Mouse (Mus musculus) megakaryocyte progenitor cell, adult 5-6 weeks (primary cell): ENCODE data around the gene Elf5. TPM values are rescaled to one million over a fixed set of nuclear protein-coding genes. Genes with fewer than 3 reads are reported as not detected.

Experiments
- ATAC-seq: replicated peaks from 2 replicates; pipeline ENCODE4 v1.8.0; 2016; ENCODE audit warnings: mild to moderate bottlenecking, moderate TSS enrichment, inconsistent platforms; ENCODE audit not compliant: poor library complexity
- total RNA-seq, 2 experiments: library from RNA; stranded (forward) in 1 of 2; stranded (reverse) in 1 of 2; fragments of 157-497, 149-512 nt in 1 of 2; fragments of 200-1000 nt in 1 of 2; gene quantifications; 2 replicates each; pipeline versions ENCODE4 v1.2.3 to v1.2.4; 2015 to 2017

The Elf5 gene
- total RNA-seq, 2 experiments from 2014 or later, result not detected

DNA sequence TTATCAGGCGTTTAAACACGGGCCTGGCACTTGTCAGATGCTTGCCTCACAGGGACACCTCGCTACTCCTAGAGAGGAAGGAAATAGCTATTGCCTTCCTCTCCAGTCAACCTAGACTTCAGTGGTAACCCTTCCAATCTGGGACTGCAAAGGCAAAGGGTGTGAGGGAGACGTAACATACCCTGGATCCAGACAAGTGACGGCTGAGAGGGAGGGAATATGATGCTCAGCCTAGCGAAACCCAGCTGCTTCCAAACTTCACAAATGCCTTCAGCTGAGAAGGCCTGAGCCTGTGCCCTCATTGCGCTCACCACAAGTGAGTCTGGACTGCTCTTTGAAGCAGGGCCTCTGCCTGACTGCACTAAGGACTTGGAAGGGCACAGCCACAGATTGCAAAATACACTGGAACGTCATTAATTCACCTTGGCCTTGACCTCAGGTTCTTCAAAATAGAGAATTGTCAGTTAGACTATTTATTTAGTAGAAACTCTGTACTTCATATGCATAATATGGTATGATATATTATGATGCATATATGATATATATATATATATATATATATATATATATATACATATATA is 21.3 kb downstream of the Elf5 start:
- ATAC-seq, result no peak

DNA sequence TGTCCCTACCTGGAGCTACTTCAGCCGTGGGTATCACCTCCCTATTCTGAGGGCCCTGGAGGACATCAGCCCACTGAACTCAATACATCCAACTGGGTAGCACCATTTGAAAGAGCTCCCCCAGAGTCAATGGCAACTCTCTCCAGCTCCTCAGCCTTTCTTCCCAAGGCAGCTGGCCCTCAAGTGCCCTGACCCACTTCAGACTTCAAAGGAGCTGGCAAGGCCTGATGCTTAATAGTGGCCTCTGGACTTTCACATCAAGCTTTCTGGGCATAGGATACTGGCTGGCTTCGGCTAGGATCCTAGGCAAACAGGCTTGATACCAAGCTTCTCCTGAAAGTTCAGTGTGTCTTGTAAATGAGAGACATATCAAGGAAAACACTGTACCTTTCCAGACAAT is 23.6 kb downstream of the Elf5 start:
- ATAC-seq, result no peak

DNA sequence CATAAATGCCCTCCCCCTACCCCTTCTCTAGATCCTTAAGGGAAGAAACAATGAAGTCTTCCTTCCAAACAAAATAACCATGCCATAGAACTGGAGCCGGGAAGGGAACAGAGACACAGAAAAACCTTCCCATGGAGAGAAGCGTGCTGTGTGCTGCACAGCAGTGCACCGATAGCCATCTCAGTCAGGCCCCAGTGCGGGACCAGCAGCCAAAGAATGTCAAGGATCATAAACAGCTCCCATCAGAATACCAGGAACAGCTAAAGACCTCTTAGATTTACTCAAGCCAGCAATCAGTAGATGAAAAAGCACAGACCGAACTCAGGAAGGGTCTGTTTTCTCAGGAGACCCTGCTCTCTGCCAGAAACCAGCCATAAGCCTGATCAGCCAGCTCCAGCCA is 25.0 kb downstream of the Elf5 start:
- no peak for ATAC-seq

DNA sequence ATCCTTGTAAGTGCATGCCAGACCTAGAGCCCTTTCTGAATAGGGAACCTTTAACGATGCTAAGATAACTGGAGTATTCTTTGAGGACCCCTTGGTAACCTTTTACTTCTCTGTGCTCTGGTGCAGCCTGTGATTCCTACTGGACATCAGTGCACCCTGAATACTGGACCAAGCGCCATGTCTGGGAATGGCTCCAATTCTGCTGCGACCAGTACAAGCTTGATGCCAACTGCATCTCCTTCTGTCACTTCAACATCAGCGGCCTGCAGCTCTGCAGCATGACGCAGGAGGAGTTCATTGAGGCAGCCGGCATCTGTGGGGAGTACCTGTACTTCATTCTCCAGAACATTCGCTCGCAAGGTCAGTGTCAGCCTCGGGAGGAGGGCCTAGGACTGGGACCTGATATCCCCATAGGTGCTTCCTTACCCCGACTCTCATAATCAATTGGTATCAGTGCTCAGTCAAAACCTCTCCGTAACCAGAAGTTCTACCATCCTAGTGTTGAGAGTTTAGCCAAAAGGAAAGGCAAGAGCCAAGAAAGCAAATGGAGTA is 27.7 kb downstream of the Elf5 start:
- ATAC-seq, result no peak

DNA sequence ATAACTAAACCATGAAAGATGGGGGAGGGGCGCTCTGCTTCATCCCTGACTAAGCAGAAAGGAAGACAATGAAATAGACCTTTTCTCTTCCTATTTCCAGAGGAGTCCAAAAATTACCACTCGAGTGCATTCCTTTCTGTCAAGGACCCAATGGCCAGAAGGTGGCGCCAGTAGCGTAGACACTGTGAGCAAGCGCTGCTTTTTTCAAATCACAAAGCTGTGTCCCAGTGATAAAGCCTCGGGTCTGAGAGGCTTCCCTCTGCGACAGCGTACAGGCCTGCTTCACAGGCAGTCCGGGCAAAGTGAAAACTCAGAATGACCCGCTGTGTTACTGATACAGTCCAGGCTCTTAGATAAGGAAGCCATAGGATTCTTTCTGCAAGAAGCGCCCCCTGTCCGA is 28.2 kb downstream of the Elf5 start:
- ATAC-seq, result peak; percentile 99

DNA sequence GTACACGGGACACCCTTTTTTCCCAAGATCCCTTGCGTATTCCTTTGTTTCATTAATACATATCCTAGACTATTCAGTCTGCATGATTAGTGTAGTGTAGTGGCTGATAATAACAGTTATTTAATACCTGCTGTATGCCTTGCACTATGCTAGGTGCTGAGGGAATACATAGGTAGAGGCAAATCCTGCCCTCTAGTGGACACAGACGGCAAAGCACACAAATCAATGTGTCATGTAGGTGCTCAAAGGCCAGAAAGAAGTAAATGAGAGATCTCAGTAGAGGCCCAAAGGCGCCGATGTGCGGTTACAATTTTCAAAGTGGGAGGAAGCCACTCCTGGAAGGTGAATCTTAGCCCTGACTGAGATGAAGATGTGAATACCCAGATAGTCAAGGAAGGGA is 34.3 kb downstream of the Elf5 start:
- peak; percentile 81 for ATAC-seq

DNA sequence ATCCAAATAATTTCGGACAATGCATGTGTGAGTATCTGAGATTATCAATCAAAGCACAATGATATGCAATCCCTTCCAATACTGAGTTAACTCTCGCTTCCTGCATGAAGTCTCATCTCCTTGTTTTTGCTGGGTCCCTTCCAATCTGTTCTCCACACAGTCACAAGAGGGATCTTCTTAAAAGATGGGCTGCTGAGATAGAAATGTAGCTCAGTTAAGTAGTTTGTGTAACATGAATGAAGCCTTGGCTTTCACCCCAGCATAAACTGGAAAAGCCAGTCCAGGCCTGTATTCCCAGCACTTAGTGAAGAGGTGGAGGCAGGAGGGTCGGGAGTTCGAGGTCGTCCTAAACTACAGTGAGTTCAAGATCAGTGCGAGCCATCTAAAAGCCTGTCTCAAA is 34.8 kb downstream of the Elf5 start:
- ATAC-seq, result no peak

DNA sequence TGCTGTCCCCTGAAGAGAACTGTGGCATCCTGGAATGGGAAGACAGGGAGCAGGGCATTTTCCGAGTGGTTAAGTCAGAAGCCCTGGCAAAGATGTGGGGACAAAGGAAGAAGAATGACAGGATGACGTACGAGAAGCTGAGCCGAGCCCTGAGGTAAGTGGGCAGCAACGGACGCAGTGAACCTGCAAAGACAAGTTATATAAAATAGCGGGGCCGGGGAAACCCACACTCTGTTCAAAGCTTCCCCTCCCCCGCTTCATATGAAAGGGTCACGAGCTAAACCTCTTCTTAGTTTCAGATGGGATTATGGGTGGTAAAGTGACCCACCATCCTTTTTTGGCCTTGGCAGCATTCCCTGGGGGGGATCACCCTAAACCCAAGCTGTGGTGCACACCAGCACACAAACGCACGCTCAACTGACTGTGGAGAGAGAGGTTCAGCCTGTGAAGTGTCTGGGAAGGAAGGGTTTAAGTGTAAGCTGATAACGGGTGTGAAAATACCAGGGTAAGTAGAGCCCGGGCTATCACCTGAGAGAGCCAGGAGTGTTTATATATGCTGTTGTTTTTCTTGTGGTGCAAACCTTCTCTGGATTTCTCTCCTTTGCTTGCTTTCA is 37.6 kb downstream of the Elf5 start:
- ATAC-seq, result no peak

DNA sequence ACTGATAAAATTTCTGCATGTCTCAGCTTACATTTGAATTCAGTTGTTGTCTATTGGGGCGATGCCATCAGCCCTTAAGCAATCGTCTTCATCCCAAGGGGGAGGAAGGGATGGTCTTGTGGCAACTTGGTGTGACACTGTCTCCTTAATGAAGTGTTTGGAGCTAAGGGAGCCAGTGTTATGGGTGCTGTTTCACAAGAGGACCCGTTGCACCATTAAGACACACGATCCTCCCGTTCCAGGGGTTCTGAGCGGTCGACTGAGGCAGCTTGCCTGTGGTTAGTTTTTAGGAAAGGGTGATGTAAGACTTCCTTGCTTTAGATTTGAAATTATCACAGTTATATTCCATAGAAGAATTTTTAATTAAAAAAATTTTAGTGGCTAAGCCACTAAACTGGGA is 38.3 kb downstream of the Elf5 start:
- ATAC-seq, result peak; percentile 90

DNA sequence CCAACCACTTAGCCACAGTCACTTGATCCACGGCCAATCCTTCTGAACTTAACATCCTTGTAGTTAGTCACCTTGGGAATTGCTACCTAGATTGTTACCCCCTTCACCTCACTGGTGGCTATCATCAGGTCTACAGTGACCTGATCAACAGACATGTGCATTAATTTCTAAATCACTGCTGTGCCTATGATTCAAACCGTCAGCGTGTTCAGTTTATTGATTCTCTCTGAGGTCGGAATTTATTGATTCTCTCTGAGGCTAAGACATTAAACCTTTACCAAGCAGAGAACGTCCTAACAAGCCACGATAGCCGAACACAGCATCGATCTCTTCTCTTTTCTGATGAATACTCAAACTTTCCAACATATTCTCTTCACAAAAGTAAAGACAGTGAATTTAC is 38.8 kb downstream of the Elf5 start:
- no peak for ATAC-seq

DNA sequence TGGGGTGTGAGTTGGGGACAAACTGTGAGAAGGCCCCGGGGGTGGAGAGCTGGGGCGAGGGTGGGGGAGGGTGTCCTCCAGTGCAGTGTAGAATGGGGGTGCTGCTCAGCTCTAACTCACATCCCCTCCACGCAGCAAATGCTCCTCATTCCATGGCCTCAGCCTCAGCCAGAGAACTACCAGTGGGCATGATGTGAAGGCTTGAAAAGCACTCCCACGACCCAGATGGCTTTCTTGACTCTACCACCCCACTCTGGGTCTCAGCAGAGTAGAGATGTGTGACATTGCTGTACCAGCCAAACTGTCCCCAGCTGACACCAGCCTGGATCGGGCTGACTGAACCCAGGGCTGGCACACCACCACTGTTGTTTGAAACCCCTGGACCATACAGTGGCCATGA is 41.1 kb downstream of the Elf5 start:
- ATAC-seq, result no peak

DNA sequence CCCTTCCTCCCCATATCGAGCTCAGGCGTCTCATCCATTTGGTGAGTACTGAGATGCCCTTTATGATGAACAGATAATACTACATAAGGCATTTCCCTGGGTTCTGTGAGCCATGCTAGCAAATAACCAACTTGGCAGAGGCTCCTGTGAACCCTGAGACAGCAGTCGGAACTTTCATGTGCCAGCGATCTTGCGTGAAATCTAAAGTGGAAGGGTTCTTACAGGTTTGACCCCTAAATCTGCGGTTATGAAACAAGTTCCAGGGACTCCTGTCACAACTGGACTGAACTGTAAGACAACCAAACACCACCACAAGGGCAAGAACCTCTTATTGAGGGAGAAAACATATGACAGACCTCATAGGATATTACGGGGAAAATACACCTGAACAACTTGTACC is 44.3 kb downstream of the Elf5 start:
- no peak for ATAC-seq

DNA sequence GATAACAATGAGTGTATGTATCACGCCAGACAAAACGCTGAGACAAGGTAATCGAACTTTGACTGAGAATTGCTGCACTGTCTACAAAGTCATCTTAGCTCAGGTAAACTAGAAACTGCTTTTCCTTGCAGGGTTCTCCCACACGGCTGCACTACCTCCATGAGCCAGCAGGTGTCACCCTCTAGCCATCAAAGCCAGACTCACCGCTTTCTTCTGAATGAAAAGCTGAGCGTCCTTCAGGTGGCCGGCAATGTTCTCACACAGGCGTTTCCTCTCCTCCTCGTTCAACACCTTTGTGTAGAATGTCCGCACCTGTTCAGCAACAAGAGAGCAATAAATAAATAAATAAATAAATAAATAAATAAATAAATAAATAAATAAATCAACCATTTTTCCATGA is 45.2 kb downstream of the Elf5 start:
- peak; percentile 95 for ATAC-seq

DNA sequence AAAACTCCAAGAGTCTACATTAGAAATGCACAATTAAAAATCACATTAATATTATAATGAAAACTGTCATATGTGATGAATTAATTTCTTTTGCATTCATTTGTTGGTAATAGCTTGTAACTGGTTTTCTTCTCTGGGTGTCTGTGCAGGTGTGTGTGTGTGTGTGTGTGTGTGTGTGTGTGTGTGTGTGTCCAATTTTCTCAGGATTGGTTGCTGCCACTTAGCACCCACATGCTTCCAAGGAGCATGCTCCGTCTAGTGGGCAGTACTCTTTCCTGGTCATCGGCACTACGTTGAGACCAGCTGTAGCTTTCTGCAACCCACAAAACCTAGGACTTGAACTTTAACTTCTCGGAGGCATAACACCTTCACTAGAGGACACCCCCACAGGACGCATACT is 45.6 kb downstream of the Elf5 start:
- ATAC-seq, result no peak

DNA sequence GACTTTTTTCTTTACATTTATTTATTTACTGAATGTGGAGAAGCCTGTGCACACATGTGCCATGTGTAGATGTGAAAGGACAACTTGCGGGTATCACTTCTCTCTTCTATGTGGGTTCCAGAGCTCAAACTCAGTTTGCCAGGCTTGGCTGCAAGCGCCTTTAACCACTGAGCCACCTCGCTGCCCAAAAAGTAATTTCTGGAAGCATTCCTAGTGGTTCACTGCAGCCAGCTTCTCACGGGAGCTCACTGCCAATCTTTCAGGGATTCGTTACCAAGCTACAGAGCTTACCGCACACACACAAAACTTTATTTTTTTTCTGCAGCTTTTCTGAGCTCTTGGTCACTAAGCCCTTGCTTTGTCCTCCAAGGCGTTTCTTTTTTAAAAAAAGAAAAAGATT is 46.1 kb downstream of the Elf5 start:
- ATAC-seq, result no peak

DNA sequence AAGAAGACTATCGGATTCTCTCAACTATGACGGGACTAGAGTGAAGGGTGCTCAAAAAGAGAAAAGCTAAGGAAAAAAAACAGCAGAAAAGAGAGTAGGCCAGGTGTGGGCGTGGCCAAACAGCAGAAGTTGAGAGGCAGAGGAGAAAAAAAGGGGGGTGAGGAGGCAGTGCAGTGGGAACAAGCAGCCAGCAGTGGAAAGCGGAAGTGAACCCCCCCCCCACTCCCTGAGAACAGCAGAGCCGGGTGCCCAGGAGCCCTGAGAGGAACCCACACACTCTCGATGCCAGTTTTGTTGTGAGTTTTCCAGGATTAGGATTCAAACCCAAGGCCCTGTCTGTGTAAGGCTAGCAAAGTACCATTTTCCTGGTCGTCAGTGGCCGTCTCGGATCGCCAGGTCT is 47.6 kb downstream of the Elf5 start:
- ATAC-seq, result peak; percentile 74

DNA sequence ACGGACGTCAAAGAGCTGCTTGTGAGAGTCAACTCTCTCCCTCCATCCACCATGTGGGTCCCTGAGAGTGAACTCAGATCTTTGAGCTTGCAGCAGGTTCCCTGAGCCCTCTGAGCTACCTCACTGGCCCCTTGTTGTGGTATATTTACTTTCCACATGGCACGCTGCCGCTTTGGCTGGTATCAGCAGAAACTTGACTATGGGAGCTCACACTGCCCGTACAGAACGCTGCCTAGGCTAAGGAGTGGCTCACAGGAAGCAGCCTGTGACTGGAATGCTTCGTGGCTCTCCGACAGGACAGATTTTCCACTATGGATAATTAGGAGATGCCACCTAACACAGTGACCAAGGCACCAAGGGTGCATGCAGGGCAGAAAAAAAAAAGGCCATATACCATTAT is 49.7 kb downstream of the Elf5 start:
- ATAC-seq, result no peak

DNA sequence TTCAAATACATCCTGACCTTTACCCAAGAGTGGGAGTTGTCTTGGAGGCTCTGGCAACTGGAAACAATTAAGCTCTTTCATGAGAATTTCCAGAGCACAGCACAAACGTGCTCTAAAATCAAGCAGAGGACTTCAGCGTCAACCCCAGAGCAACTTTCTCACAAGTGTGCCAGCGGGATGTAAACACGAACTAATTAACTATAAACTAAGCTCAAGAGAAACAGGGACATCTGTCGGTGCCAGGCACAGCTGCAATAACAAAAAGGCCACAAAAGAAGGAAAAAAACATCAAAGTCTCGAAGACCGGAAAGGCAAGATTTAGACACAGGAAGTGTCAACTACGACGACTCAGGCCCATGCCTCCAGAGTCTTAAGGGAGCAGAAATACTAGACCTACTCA is 50.3 kb downstream of the Elf5 start:
- ATAC-seq, result no peak

DNA sequence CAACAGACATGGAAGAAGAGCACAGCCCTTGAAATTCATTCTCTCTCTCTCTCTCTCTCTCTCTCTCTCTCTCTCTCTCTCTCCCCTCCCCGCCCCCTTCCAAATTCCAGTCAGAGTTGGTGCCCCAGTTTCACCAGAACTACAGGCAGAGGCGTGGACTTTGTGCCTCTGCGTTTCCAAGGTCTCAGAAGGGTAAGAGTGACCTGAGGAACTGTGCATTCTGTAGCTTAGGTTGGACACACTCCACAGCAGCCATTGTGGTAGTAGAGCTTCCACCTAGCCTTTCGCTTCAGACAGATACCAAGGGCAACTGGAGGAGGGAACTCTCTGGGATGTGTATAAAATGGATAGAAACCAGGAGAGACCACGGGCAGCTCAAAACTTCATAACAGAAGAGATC is 51.3 kb downstream of the Elf5 start:
- no peak for ATAC-seq

DNA sequence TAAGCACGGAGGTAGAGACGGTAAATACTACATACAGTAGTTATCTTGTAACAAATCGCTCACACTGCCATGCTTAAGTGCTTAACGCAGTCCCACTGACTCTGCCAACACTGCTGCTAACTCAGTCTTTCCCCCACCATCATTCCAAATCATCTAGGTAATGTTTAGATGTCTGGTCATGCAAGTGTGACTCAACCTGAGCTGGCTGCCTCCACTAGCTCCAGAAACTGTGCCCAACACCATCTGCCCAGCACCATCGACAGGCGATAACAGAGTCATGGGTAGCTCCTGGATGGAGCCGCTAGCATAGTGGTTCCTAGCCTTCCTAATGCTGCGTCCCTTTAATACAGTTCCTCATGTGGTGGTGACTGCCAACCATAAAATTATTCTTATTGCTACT is 53.0 kb downstream of the Elf5 start:
- no peak for ATAC-seq

DNA sequence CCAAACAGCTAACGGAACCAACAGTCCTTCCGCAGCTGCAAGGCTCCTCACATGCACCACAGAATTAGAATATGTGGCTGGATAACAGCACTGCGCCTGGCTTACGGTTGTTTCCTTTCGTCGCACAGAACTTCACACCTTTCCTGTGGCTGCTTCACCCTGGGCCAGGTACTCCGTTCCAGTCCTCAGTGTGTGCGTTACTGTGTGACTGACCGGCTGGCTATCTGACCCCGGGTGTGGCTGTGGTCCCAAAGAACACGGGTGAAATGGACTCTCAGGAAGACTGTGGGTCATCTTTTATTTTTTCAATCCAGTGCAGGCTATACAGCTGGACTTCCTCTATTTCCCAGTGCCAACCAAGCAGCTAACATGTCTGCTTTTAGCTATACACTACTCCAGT is 53.9 kb downstream of the Elf5 start:
- no peak for ATAC-seq

DNA sequence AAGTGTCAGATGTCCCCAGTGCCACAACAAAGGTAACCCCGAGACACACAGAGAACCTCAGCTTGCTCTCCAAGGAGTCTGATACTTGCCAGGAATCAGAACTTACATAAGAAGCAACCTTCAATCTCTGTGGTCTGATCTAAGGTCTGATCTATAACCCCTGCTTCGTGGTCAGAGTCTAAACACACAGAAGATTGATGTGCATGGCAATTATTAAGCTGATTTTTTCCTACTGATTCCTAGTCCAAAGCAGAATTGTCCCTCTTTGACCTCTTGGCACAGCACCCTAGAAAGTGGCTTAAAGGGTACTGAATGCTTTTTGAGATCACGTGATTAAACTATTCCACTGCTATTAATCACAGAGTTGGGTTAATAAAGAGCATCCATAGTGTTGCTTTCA is 54.8 kb downstream of the Elf5 start:
- ATAC-seq, result no peak

DNA sequence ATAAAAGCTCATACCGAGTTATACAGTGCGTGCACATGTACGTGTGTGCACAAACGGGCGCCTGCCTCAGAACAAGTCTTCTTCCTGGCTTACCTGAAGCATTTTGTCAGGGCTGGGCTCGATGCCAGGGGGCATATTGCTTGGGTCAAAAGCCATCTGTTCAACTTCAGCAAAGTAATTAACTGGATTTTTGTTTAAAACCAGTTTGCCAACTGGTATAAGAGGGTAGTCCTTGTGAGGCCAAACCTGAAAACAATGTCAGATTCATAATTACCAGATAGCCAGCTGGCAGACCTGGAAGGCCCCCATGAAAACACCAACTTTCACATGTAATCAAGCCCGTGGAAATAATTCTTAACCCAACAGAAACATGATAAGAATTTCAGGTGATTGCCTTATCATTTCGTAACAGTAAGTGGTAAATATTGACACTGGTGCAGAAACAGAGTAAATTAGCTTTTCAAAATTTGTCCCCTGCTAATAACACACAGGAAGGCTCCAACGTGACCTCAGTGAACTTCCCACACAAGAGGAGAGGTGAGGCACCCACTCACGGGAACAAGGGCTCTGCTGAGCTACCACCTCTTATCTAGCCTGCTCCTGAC is 55.6 kb downstream of the Elf5 start:
- ATAC-seq, result no peak
